Mouse (Mus musculus) kidney, embryonic 14.5 days (tissue): Measurements from ENCODE around the gene Catsper2. TPM values are rescaled to one million over a fixed set of nuclear protein-coding genes. Genes with fewer than 3 reads are reported as not detected.
"Not testable (repeated sequence)": the region's sequence is repeated elsewhere in the genome, so short reads cannot be mapped to it uniquely, and the experiment has no call there.

ENCODE experiments used
- ATAC-seq: fragments of 200-750 bp; cut with Nextera tagmentation; 2 replicates; pipeline ENCODE4 v1.8.0; 2017; ENCODE audit warnings: moderate number of reproducible peaks, mild to moderate bottlenecking, moderate TSS enrichment, moderate library complexity; ENCODE audit not compliant: low FRiP score, low TSS enrichment
- H3K27ac ChIP-seq: fragments of 300-500 bp; sonication (generic); 2 replicates; pipeline ENCODE4 v1.5.1; 2014; ENCODE audit warnings: low read depth, mild to moderate bottlenecking, low read length, moderate library complexity, mixed read lengths
- H3K27me3 ChIP-seq: fragments of 300-500 bp; sonication (generic); 2 replicates; pipeline ENCODE4 v1.6.1; 2014; ENCODE audit warnings: mild to moderate bottlenecking, low read length; ENCODE audit not compliant: control insufficient read depth, insufficient read depth
- H3K36me3 ChIP-seq: fragments of 300-500 bp; sonication (generic); 2 replicates; pipeline ENCODE4 v1.6.1; 2014; ENCODE audit warnings: low read length, mixed read lengths; ENCODE audit not compliant: control insufficient read depth, insufficient read depth
- H3K4me1 ChIP-seq: fragments of 300-500 bp; sonication (generic); 2 replicates; pipeline ENCODE4 v1.6.1; 2014; ENCODE audit warnings: low read length, mixed read lengths; ENCODE audit not compliant: control insufficient read depth, insufficient read depth
- H3K4me2 ChIP-seq: fragments of 300-500 bp; sonication (generic); replicated peaks from 2 replicates; pipeline ENCODE4 v1.6.1; 2014; ENCODE audit warnings: low read depth, mild to moderate bottlenecking, low read length
- H3K4me3 ChIP-seq: fragments of 300-500 bp; sonication (generic); 2 replicates; pipeline ENCODE4 v1.5.1; 2014; ENCODE audit warnings: mild to moderate bottlenecking, low read length
- H3K9ac ChIP-seq: fragments of 300-500 bp; sonication (generic); 2 replicates; pipeline ENCODE4 v1.6.1; 2014; ENCODE audit warnings: low read depth, mild to moderate bottlenecking, low read length, moderate library complexity
- H3K9me3 ChIP-seq: fragments of 300-500 bp; sonication (generic); 2 replicates; pipeline ENCODE4 v1.6.1; 2016; ENCODE audit warnings: low read length; ENCODE audit not compliant: control insufficient read depth
- WGBS: fragments of 180-500 bp; shearing (Covaris S2); extraction: QIAGEN DNeasy Blood & Tissue Kit; methylation state at CpG from one replicate; pipeline ENCODE4 v1.1.7; 2014; 5-methylcytosine and 5-hydroxymethylcytosine counted together
- polyA plus RNA-seq: library from polyadenylated mRNA; unstranded; fragments of >200 nt; fragmentation: Nextera tagmentation; extraction: Ambion mirVana; gene quantifications from 2 replicates; pipeline ENCODE4 v1.2.1, GENCODE M21; 2014

Catsper2 gene
- polyA plus RNA-seq, 1 experiment from 2014 or later: 2.2 TPM

DNA sequence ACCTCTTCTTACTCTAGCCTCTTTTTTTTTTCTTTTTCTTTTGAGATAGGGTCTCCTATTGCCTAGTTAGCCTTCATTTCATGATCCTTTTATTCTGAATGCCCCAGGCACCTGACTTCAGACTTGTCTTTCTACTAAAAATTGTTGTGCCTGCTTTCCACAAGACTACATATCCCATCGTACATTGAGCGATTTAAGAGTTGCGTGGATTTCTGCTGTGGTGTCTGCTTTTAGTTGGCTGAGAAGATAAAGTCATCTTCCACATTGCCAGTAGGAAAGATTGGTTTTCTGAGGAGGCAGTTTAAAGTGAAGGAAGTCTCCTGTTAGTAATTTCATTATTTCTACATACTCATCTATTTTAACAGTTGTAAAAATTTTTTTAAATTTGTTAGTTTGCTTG, 2.0 kb upstream of the Catsper2 start:
- no peaks in the 10 kb centered on the region for H3K27me3 ChIP-seq
- no peak overlapping the region for H3K27ac ChIP-seq
- peaks cover 11% of the 10 kb centered on the region; the same call in 1 of the 2 replicates for H3K4me1 ChIP-seq
- ATAC-seq: no peak
- H3K4me2 ChIP-seq: peak overlapping the region; percentile 70
- H3K9me3 ChIP-seq: no peaks in the 10 kb centered on the region
- peaks cover 37% of the 10 kb centered on the region for H3K36me3 ChIP-seq
- peak overlapping the region; percentile 98 for H3K4me3 ChIP-seq
- peak overlapping the region; percentile 99; the same call in 1 of the 2 replicates for H3K9ac ChIP-seq
- 78% methylated on average over 3 of the region's 3 CpGs for WGBS

DNA sequence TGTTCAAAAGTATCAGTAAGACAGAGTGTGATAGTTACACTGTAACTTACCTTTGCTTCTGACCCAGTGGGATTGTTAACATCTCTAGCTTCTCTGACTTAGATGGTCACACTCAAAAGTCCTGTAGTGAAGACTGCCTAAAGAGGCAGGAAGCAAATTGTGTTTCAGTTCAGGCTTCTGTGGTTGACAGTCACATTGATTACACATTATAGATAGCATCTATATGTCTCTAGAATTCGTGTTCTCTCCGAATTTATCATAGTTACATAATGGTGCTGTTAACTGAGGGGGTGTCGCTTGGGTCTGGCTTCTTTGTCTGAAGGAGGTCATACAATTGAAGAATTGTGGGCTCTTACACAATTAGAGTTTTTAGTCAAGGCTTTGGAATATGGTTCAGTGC, 1.5 kb upstream of the Catsper2 start:
- Histone ChIP-seq H3K4me3 (peak overlapping the region; percentile 98), H3K9me3 (no peaks in the 10 kb centered on the region), H3K4me1 (peaks cover 11% of the 10 kb centered on the region; the same call in 1 of the 2 replicates), H3K27me3 (no peaks in the 10 kb centered on the region), H3K4me2 (peak overlapping the region; percentile 70), H3K27ac (no peak overlapping the region), H3K36me3 (peaks cover 35% of the 10 kb centered on the region), H3K9ac (peak overlapping the region; percentile 99)
- 59% methylated on average over 3 of the region's 3 CpGs for WGBS
- ATAC-seq: no peak

DNA sequence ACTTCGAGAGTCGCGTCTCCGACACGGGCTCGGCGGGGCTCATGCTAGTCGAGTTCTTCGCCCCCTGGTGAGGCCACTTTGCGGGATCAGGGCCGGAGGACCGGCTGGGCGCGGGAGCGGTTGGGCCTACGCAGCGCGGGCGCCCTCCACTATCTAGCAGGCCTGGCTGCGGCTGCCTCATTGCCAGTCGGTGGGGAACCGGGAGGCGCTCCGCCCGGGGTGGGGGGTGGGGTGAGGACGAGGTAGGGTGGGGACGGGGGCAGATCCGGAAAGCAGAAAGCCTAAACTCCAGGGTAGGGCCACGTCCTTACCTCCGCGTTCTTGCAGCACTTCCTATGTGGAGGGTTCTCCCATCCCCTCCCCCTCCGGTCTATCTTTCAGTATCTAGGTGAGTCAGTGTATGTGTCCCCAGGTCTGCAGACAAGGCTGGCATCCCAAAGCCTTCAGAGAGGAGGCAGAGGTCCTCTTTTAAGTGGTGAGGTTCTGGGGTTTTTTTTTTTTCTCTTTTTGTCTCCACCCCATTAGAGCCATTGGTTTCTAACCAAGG, 620 bp upstream of the Catsper2 start:
- H3K4me3 ChIP-seq: peak overlapping the region; percentile 98
- H3K27me3 ChIP-seq: no peaks in the 10 kb centered on the region
- peak overlapping the region; percentile 70 for H3K4me2 ChIP-seq
- no peaks in the 10 kb centered on the region for H3K9me3 ChIP-seq
- peaks cover 11% of the 10 kb centered on the region; the same call in 1 of the 2 replicates for H3K4me1 ChIP-seq
- H3K9ac ChIP-seq: peak overlapping the region; percentile 99
- WGBS: under 1% methylated on average over 26 of the region's 32 CpGs
- ATAC-seq: peak; percentile 53
- peaks cover 29% of the 10 kb centered on the region for H3K36me3 ChIP-seq
- peak overlapping the region; percentile 98 for H3K27ac ChIP-seq

DNA sequence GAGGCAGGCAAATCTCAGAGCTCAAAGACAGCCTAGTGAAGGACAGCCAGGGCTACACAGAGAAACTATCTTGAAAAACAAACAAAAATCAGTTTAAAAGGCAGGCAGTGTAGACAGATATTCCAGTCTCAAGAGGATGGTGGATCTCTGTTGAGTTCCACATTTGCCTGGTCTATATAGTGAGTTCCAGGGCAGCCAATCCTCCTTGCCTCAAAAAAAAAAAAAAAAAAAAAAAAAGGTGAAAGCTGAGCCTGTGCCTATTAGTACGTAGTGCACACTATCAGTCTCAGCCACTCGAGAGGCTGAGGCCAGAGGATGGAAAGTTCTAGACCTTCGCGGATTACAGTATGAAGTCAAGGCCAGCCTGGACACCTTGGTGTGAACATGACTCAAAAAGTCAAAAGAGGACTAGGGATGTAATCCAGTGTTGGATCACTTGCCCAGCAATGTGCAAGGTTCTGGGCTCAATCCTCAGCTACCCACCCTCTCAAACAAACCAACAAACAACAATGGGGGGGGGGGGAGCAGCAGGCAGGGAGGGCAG, 677 bp downstream of the Catsper2 start:
- peak; percentile 2; the same call in 1 of the 2 replicates for ATAC-seq
- Histone ChIP-seq H3K4me2 (peak overlapping the region; percentile 64), H3K9ac (peak overlapping the region; percentile 99), H3K4me3 (peak overlapping the region; percentile 98), H3K4me1 (peaks cover 11% of the 10 kb centered on the region; the same call in 1 of the 2 replicates), H3K27me3 (no peaks in the 10 kb centered on the region), H3K36me3 (peaks cover 16% of the 10 kb centered on the region), H3K9me3 (no peaks in the 10 kb centered on the region), H3K27ac (peak overlapping the region; percentile 88)
- WGBS: 13% methylated on average over 4 of the region's 4 CpGs

DNA sequence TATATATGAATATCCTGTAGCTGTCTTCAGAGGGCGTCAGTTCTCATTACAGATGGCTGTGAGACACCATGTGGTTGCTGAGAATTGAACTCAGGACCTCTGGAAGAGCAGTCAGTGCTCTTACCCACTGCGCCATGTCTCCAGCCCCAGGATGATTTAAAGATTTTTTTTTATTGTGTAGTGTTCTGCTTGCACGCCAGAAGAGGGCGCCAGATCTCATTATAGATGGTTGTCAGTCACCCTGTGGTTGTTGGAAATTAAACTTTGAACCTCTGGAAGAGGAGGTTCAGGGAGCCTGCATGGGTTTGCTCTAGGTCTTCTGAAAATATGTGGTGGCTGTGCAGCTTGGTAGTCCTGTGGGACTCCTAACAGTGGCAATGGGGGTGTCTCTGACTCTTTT, 5.4 kb downstream of the Catsper2 start:
- Histone ChIP-seq H3K27me3 (no peaks in the 10 kb centered on the region), H3K4me1 (no peaks in the 10 kb centered on the region)

DNA sequence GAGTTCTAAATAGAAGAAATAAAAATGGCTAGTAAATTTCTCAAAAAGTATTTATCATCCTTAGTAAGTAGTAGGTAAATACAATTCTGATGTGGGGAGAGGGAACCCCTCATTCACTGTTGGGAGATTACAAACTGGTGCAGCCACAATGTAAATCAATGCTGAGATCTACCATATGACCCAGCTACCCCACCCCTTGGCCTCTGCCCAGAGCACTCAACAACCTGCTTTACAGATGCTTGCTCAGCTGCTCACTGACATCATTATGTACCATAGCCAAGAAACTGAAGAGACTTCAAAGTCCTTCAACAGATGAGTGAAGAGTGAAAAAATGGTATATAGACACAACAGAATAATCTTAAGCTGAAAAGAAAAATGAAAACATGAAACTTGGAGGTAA, 10.3 kb downstream of the Catsper2 start:
- Histone ChIP-seq H3K9ac (no peak overlapping the region), H3K27ac (no peak overlapping the region), H3K27me3 (no peaks in the 10 kb centered on the region), H3K9me3 (no peaks in the 10 kb centered on the region), H3K4me1 (no peaks in the 10 kb centered on the region), H3K36me3 (no peaks in the 10 kb centered on the region), H3K4me2 (no peak overlapping the region), H3K4me3 (no peak overlapping the region)
- no peak for ATAC-seq

More for the DNA sequence above, 5.4 kb downstream of the Catsper2 start:
- H3K27ac ChIP-seq: no peak overlapping the region
- no peaks in the 10 kb centered on the region for H3K9me3 ChIP-seq
- no peak for ATAC-seq
- WGBS: 38% methylated on average over 4 of the region's 4 CpGs
- no peak overlapping the region for H3K4me3 ChIP-seq
- H3K4me2 ChIP-seq: no peak overlapping the region
- no peak overlapping the region for H3K9ac ChIP-seq
- no peaks in the 10 kb centered on the region for H3K36me3 ChIP-seq

- H3K27ac ChIP-seq: no peak overlapping the region
- no peaks in the 10 kb centered on the region for H3K9me3 ChIP-seq
- H3K4me2 ChIP-seq: no peak overlapping the region
- no peak overlapping the region for H3K9ac ChIP-seq
- H3K4me1 ChIP-seq: no peaks in the 10 kb centered on the region
- no peak overlapping the region for H3K4me3 ChIP-seq
- no peaks in the 10 kb centered on the region for H3K27me3 ChIP-seq
- ATAC-seq: 0 out of 2 replicates have a peak, but pooled peaks have one; percentile 32
- WGBS: 10% methylated on average over 8 of the region's 8 CpGs
- H3K36me3 ChIP-seq: no peaks in the 10 kb centered on the region
Measured at GRCm38 (mm10) chr2:121396624-121397023, 17.0 kb downstream of the Catsper2 start.

DNA sequence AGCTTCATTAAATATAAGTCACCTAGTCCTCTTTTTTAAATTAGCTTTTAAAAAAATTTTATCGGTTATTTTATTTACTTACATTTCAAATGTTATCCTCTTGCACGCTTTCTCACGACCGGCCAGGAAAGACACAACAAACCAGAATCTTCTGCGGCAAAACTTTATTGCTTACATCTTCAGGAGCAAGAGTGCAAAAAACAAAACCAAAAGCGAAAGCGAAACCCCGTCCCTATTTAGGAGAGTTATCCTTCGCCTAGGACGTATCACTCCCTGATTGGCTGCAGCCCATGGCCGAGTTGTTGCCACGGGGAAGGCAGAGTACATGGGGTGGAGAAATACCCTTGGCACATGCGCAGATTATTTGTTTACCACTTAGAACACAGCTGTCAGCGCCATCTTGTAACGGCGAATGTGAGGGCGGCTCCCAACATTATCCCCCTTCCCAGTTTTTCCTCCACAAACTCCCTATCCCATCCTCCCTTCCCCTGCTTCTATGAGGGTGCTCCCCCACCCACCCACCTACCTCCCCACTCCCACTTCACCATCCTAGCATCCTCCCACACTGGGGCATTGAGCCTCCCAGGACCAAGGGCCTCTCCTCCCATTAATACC, 26.5 kb downstream of the Catsper2 start, which contains the start of gene Strc:
Strc (minus strand) TSS at position 208 of the 615 bp plus-strand sequence.
- H3K4me2 ChIP-seq, H3K4me3 ChIP-seq, H3K4me1 ChIP-seq, H3K9ac ChIP-seq, H3K9me3 ChIP-seq, H3K27ac ChIP-seq, H3K36me3 ChIP-seq, H3K27me3 ChIP-seq, ATAC-seq: not testable (repeated sequence)
- WGBS: 96% methylated on average over 15 of the region's 17 CpGs

DNA sequence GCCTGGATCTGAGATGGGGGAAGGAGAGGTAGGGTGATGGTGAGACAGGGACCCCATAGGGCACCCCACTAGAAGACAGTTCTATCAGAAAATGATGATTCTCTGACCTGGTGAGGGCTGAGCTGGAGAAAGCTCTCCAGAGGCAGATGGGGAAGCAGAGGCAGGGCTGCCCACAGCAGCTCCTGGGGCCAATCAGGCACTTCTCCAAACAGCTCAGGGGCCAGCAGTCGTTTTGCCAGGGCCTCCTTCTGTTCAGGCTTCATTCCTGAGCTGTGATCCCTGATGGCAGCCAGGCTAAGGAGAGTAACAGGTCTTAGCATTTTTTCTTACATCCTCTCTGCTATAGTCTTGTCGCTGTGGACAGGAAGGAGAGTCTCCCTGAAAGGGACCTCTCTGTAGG, 38.8 kb downstream of the Catsper2 start:
- no peak overlapping the region for H3K9ac ChIP-seq
- H3K4me3 ChIP-seq: no peak overlapping the region
- H3K4me1 ChIP-seq: no peaks in the 10 kb centered on the region
- no peak overlapping the region for H3K4me2 ChIP-seq
- no peak overlapping the region for H3K27ac ChIP-seq
- 64% methylated on average over 2 of the region's 2 CpGs for WGBS
- no peaks in the 10 kb centered on the region for H3K9me3 ChIP-seq
- ATAC-seq: no peak
- H3K27me3 ChIP-seq: no peaks in the 10 kb centered on the region
- no peaks in the 10 kb centered on the region for H3K36me3 ChIP-seq
